Mouse (Mus musculus): ENCODE results near the gene Lrrc74a. TPM values are rescaled to one million over a fixed set of nuclear protein-coding genes. Genes with fewer than 3 reads are reported as not detected.

Gene Lrrc74a
- total and polyA plus RNA-seq, 3 experiments = not detected

- no peak overlapping the region for H3K4me3 ChIP-seq (replicated peaks in 1 of 3; ENCODE audit: low read depth in 2 of 3, low read length in 2 of 3, poor library complexity in 1 of 3)
- H3K9ac ChIP-seq (ENCODE audit: insufficient read depth, low read depth) = no peak overlapping the region
- dilution Hi-C loops (cut with MboI; ENCODE audit: extremely low pct_ligation_motif_present, extremely low pct_unique_long_range_greater_than_20kb, low sequenced_read_pairs) = no loop called here
- no peak overlapping the region for H3K4me2 ChIP-seq (ENCODE audit: insufficient read depth, low read depth, poor library complexity, severe bottlenecking)
- no peak overlapping the region for H3K27ac ChIP-seq (ENCODE audit: insufficient read depth, low read depth)
- H3K9me3 ChIP-seq (replicated peaks; ENCODE audit: low read length) = no peaks in the 10 kb centered on the region
- peaks cover 1% of the 10 kb centered on the region for H3K27me3 ChIP-seq (replicated peaks)
- H3K36me3 ChIP-seq (replicated peaks in 1 of 2; ENCODE audit: control insufficient read depth in 1 of 2, insufficient read depth in 1 of 2, low read length in 1 of 2) = no peaks in the 10 kb centered on the region
- in situ Hi-C loops (cut with MboI; ENCODE audit: low pct_ligation_motif_present, low pct_unique_long_range_greater_than_20kb, low sequenced_read_pairs) = loop anchor here (5.0 to 10.0 kb wide), 2 partner anchors 165 to 202 kb away; no protein-coding TSS in a partner anchor
- H3K79me2 ChIP-seq (replicated peaks; ENCODE audit: control insufficient read depth, extremely low read depth, insufficient read depth, poor library complexity, severe bottlenecking) = no peaks in the 10 kb centered on the region
- DNase-seq (ENCODE audit: extremely low read depth) = no peak
- no peak for TF ChIP-seq POLR2A (IDR thresholded peaks at IDR 0.05; ENCODE audit: low read depth, low read length)
- TF ChIP-seq SMC3 (IDR thresholded peaks at IDR 0.05; ENCODE audit: low read depth, low read length) = no peak
- TF ChIP-seq ZNF384 (IDR thresholded peaks at IDR 0.05; ENCODE audit: low read depth, low read length) = no peak
- no peak for TF ChIP-seq ETS1 (conservative IDR thresholded peaks at IDR 0.05; ENCODE audit: low read depth, low read length)
- TF ChIP-seq MAZ (IDR thresholded peaks at IDR 0.05; ENCODE audit: low read depth, low read length) = no peak
- no peak for TF ChIP-seq MYC (IDR thresholded peaks at IDR 0.05; ENCODE audit: low read depth, low read length)
- no peak for TF ChIP-seq TBP (conservative IDR thresholded peaks at IDR 0.05; ENCODE audit: low read depth, low read length)
- no peak for TF ChIP-seq JUND (conservative IDR thresholded peaks at IDR 0.05; ENCODE audit: low read depth, low read length)
- TF ChIP-seq GABPA (IDR thresholded peaks at IDR 0.05; ENCODE audit: insufficient replicate concordance, low read depth, low read length) = no peak
- TF ChIP-seq IRF4 (IDR thresholded peaks at IDR 0.05; ENCODE audit: low read depth, low read length) = no peak
- no peak for TF ChIP-seq E2F4 (IDR thresholded peaks at IDR 0.05; ENCODE audit: insufficient replicate concordance, low read depth, low read length)
- no peak for TF ChIP-seq USF1 (IDR thresholded peaks at IDR 0.05; ENCODE audit: low read depth, low read length)
- no peak for TF ChIP-seq MXI1 (IDR thresholded peaks at IDR 0.05; ENCODE audit: low read depth, low read length)
- no peak for TF ChIP-seq ELF1 (IDR thresholded peaks at IDR 0.05; ENCODE audit: low read depth, low read length)
- H3K4me1 ChIP-seq (ENCODE audit: control insufficient read depth in 1 of 2, insufficient read depth in 2 of 2) = peaks cover 5 to 20% of the 10 kb centered on the region in 2 experiments; a peak in 2 of 4 replicates
Measured at GRCm38 (mm10) chr12:86770261-86770670, 36.1 kb downstream of the Lrrc74a start.

- Histone ChIP-seq H3K9me3 (replicated peaks; ENCODE audit: low read length) (no peaks in the 10 kb centered on the region), H3K27ac (ENCODE audit: insufficient read depth, low read depth) (no peak overlapping the region), H3K36me3 (replicated peaks in 1 of 2; ENCODE audit: control insufficient read depth in 1 of 2, insufficient read depth in 1 of 2, low read length in 1 of 2) (no peaks in the 10 kb centered on the region), H3K27me3 (replicated peaks) (peaks cover 1% of the 10 kb centered on the region), H3K4me2 (ENCODE audit: insufficient read depth, low read depth, poor library complexity, severe bottlenecking) (no peak overlapping the region), H3K4me3 (replicated peaks in 1 of 3; ENCODE audit: low read depth in 2 of 3, low read length in 2 of 3, poor library complexity in 1 of 3) (no peak overlapping the region), H3K9ac (ENCODE audit: insufficient read depth, low read depth) (no peak overlapping the region), H3K79me2 (replicated peaks; ENCODE audit: control insufficient read depth, extremely low read depth, insufficient read depth, poor library complexity, severe bottlenecking) (no peaks in the 10 kb centered on the region), H3K4me1 (ENCODE audit: control insufficient read depth in 1 of 2, insufficient read depth in 2 of 2) (peaks cover 5 to 26% of the 10 kb centered on the region in 2 experiments; a peak in 3 of 4 replicates)
- TF ChIP-seq JUN (IDR thresholded peaks at IDR 0.05; ENCODE audit: insufficient read depth, low read depth, low read length) (no peak), TCF12 (IDR thresholded peaks at IDR 0.05; ENCODE audit: low read depth, low read length) (no peak), PAX5 (IDR thresholded peaks at IDR 0.05; ENCODE audit: low read length) (no peak), POLR2A (IDR thresholded peaks at IDR 0.05; ENCODE audit: low read depth, low read length) (no peak), USF1 (IDR thresholded peaks at IDR 0.05; ENCODE audit: low read depth, low read length) (no peak), ZKSCAN1 (IDR thresholded peaks at IDR 0.05; ENCODE audit: borderline replicate concordance, low read depth, low read length) (no peak), GABPA (IDR thresholded peaks at IDR 0.05; ENCODE audit: insufficient replicate concordance, low read depth, low read length) (no peak), SMC3 (IDR thresholded peaks at IDR 0.05; ENCODE audit: low read depth, low read length) (no peak), CHD2 (IDR thresholded peaks at IDR 0.05; ENCODE audit: low read length) (no peak), IRF4 (IDR thresholded peaks at IDR 0.05; ENCODE audit: low read depth, low read length) (no peak), NRF1 (IDR thresholded peaks at IDR 0.05; ENCODE audit: low read depth, low read length) (no peak), JUND (conservative IDR thresholded peaks at IDR 0.05; ENCODE audit: low read depth, low read length) (no peak), EP300 (IDR thresholded peaks at IDR 0.05; ENCODE audit: low read length) (no peak), KAT2A (IDR thresholded peaks at IDR 0.05; ENCODE audit: insufficient replicate concordance, low read length) (no peak), MAZ (IDR thresholded peaks at IDR 0.05; ENCODE audit: low read depth, low read length) (no peak), MXI1 (IDR thresholded peaks at IDR 0.05; ENCODE audit: low read depth, low read length) (no peak), CTCF (conservative IDR thresholded peaks at IDR 0.05 in 1 of 2, IDR thresholded peaks at IDR 0.05 in 1 of 2; ENCODE audit: low read depth in 2 of 2, low read length in 2 of 2) (no peak), SIN3A (IDR thresholded peaks at IDR 0.05; ENCODE audit: low read length) (no peak), MEF2A (IDR thresholded peaks at IDR 0.05; ENCODE audit: borderline replicate concordance, low read depth, low read length) (no peak)
- in situ Hi-C loops (cut with MboI; ENCODE audit: low pct_ligation_motif_present, low pct_unique_long_range_greater_than_20kb, low sequenced_read_pairs) = loop anchor here (5.0 to 10.0 kb wide), 2 partner anchors 164 to 201 kb away; no protein-coding TSS in a partner anchor
- dilution Hi-C loops (cut with MboI; ENCODE audit: extremely low pct_ligation_motif_present, extremely low pct_unique_long_range_greater_than_20kb, low sequenced_read_pairs) = no loop called here
- no peak for DNase-seq (ENCODE audit: extremely low read depth)
Measured at GRCm38 (mm10) chr12:86770927-86771326, 36.8 kb downstream of the Lrrc74a start.

All from CH12.LX (cell line).